Mouse (Mus musculus): ENCODE measurements around the gene Snx3.
A peak's percentile ranks its signal among the peaks of the same experiment; 100 is the strongest.

Snx3 gene

DNA sequence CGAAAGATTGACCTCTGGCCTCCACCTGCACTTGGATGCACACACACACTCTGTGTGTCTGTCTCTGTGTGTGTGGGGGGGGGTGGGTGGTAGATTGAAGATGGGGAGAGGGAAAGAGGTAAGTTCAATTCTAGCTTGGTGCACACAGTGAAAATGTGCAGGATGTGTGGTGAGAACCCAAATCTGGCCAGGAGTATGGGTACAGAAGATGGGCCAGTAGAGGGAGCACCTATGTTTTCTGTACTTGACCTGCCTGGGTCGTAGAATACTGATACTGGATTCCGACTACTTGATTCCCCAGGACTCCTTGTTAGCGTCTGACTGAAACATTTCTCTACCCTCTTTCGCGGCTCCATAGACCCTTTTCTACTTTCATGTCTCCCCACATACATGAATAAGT is 8.3 kb downstream of the Snx3 start:
- DNase-seq (ENCODE audit: low read depth), result no peak

DNA sequence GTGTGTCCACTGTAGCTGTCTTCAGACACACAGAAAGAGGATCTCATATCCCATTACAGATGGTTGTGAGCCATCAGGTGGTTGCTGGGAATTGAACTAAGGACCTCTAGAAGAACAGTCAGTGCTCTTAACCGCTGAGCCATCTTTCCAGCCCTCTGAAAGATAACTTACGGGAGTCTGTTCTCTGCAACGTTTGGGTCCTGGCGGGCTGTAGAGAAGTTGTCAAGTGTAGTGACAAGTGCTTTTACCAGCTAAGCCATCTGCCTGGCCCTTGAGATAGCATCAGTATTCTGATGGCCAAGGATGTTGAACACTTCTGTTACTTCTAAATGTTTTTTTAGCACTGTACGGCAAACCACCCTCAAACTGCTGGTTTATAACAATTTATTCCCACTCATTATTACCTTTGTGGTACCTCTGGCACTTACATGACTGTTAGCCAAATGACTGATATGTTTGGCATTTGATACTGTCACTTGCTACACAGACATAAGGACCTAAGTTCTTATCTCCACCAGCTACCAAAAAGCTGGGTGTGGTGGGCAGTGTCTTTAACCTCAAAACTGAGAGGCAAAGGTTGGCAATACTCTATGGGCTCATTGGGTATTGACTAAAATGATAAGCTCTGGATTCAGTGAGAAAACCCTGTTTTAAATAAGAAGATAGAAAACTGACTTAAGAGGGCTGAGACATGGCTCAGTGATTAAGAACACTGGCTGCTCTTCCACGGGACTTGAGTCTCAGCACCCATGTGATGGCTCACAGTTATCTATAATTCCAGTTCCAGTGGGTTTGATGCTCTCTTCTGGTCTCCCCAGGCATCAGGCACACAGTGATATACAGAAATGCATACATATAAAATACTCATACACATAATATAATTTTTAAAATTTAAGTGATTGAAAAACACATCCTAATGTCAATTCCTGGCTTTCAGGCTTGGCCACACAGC is 9.6 kb downstream of the Snx3 start:
- DNase-seq (ENCODE audit: low read depth), result no peak

DNA sequence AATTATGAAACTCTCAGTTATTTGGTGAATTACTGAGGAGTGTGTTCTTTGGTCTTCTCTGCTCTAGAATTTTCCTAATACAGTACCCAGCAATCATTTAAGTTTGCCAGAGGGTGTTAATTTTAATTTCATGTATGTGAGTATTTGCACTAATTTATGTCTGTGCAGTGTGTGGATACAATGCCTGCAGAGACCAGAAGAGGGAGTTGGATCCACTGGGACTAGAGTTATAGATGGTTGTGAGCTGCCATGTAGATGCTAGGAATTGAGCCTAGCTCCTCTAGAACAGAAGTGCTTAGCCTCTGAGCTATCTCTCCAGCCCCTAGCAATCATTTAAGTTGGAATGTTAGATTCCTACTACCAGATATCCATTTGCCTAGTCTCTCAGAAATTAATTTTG is 12.3 kb downstream of the Snx3 start:
- no peak for DNase-seq (ENCODE audit: low read depth)

DNA sequence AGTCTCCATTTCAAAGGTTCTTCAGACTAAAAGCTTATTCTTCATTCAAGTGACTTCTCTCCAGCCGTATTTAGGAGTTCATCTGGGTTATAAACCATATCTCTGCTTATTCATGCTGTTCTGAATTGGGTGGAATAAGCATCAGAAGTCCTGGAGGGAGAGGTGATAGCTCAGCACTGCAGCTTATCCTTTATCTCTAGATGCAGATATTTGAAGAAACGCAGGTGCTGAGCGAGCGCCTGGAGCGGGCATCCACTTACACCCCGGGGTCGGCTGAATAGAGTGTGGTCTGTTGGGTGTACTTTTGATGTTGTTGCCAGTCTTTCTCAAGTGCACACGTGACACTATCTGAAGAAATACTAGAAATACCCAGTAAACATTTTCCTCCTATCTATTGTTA is 16.5 kb downstream of the Snx3 start:
- DNase-seq (ENCODE audit: low read depth), result no peak

DNA sequence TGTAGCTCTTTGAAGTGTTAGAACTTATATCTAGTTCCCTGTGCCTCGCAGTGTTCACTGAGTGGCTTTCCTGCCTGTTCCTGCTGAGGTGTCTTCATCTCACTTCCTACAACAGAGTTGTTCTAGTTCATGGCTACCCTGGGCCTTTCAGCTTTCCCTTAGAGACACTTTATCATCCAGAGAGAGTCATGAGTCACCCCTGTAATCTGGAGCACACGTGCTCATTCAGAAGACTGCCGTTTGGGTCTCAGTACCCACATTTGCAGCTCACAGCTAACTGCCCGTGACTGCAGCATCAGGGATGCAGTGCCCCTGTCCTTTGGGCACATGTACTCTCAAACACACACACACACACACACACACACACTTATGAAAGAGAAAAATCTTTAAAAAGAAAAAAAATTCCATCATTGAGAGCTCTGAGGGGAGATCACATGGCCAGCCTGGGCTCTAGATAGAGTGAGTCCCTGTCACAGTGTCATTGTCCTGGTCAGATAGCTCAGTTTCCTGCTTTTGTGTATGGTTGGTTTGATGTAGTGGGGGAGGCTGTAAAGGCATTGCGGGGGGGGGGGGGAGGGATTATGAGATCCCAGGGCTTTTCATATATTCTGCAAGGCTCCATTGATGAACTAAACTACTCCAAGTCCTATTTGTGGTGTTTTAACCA is 19.6 kb downstream of the Snx3 start:
- DNase-seq (ENCODE audit: low read depth), result peak; percentile 80

DNA sequence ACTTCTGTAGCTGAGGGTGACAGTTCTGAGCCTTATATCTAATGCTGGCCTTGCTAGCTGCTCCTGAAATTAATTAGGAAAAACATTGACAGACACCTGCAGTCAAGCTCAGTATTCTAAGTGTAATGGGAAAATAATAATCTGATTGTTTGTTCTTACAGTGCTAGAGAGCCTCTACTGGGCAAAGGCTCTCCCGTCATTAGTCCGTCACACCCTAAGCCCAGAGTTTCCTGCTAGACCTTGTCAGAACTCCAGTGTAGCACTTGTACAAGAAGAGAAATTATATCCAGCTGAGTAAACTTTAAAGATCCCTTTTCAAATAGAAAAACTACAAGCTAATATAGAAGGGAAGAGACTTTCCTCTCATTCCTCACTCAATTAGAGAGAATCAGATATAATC is 21.1 kb downstream of the Snx3 start:
- DNase-seq (ENCODE audit: low read depth), result no peak

DNA sequence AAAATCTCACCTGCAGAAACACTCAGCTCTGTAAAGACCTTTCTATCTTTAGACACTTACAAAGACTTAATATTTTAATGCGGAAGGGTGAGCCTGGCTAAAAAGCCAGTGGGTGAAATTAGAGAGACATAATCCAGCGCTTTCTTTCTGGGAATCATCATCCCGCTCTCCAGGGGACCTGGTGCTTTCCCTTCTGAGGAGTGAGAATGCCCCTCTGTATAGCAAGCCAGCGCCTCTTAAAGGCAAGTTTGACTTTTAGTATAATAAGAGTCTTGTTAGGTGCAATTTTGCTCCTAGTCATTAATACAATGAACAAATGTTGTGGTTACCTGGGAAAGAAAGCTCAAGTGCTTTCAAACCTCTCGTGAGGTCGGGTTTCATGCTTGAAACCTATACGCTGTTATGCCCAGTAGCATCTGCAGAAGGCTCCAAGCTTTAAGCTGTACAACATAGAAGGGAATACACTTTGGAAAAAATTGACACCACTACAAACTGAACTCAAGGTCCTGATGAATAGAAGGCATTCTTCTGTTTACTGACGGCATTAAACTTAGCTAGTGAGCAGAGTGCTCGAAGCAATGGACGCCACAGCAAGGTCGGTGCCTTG is 21.8 kb downstream of the Snx3 start:
- no peak for DNase-seq (ENCODE audit: low read depth)

DNA sequence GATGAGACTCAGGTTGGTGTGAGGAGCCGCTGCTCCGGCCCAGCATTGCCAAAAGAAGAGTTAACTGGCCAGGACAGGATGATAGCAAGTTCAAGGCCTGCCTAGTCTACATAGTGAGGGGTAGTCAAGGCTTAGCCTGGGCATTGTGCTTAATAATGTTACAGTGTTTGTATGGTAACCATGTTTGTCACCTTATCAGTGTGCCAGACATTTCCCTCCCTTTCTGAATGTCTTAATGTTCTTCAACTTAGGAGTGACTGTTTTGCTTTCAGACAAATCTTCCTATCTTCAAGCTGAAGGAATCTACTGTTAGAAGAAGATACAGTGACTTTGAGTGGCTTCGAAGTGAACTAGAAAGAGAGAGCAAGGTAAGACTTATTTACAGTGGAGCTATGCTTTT is 23.9 kb downstream of the Snx3 start:
- DNase-seq (ENCODE audit: low read depth), result no peak

DNA sequence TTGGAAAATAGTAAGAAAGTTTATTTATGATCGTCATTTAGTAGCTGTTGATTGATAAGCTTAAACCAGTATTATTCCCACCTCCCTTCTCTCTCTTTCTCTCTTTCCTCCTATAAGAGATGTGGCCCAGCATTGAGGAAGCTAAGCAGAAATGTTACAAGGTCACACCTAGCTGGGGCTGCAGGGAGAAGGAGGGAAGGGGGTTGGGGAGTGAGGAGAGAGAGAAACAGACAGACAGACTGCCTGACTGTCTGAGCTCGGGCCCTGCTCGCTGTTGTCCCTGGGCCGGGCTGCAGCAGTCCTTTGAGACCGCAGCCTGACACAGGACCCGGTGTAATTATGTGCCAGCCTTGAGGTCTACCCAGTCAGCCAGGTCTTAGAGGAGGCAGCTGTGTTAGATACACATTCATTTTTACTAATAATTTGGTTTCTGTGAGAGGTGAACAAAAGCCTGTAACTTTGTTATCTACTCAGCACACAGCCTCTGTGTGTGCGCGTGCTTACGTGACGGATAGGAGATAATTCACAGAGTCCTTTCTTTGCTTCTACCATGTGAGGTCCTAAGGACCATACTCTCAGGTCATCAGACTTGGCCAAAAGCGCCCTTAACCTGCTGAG is 32.1 kb downstream of the Snx3 start:
- no peak for DNase-seq (ENCODE audit: low read depth)

DNA sequence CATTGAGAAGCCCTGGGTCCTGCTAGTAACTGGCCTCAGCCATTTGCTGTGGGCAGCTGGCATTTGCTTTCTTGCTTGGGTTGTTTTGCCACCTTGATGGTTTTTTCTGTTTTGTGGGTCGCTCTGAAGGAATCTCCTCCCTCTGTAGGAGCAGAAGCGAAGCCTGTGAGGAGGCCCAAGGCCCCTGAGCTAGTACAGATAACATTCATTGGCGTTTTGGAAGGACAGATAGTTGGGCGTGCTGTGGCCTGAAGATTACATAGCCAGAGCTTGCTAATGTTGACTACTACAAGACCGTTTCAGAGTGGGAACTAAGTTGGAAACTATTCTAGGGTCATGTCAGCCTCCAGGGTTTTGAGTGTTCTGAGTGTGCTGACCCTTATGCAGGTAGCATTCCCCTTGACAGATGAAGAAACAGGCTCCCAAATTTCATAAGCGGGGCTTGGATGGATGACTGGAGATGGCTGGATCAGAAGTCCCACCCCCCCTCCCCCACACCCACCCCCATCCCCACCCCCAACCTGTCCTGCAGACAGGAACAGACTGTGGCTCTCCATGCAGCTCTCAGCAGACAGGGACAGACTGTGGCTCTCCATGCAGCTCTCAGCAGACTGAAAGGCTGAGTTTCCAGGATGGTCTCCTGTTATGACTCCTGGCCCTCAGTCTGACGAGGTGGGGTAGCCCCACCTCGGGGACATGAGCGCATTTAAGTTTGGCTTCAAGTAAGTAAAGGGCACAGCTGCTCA is 35.9 kb downstream of the Snx3 start:
- no peak for DNase-seq (ENCODE audit: low read depth)

DNA sequence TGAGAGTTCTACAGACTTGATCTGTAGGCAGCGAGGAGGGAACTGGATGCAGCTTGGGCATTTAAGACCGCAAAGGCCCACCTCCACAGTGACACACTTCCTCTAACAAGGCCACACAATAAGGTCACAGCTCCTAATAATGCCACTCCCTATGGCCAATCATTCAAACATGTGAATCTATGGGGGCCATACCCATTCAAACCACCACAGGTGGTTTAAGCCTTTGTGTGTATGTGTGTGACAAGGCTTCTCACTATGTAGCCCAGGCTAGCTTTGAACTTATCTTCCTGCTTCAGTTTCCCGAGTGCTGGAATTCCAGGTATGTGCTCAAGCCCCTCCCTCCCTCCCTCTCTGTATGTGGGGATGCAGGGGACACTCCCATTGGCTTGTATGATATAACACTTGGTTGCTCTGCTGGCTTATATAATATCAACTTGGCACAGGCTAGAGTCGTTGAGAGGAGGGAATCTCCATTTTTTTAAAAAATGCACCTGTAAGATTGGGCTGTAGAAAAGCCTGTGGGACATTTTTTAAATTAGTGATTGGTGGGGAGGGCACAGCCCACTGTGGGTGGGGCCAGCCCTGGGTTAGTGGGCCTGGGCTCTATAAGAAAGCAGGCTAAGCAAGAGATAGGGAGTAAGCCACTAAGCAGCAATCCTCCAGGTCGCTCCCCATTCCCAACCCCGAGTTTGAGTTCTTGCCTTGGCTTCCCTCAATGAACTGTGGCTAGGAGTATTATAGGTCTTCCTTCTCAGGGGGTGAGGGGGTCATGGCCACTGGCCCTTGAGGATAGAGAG is 44.1 kb downstream of the Snx3 start:
- no peak for DNase-seq (ENCODE audit: low read depth)

DNA sequence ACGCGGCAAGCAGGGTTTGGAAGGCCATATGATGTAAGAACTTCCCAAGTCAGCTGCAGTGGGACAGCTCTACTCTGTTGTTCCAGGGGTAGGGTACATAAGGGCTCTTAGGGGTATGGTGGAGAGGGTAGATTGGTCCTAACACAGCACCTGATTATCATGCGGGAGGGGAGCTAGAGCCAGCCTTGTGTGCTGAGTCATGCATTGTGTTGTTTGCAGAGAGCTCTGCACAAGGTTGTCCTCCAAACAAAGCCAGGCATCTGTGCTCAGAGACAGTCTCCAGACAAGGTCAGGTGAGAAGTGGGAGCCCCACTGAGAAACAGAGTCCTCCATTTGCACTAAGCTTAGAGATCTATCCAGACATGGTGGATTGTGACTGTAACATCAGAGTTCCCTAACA is 44.7 kb downstream of the Snx3 start:
- no peak for DNase-seq (ENCODE audit: low read depth)

DNA sequence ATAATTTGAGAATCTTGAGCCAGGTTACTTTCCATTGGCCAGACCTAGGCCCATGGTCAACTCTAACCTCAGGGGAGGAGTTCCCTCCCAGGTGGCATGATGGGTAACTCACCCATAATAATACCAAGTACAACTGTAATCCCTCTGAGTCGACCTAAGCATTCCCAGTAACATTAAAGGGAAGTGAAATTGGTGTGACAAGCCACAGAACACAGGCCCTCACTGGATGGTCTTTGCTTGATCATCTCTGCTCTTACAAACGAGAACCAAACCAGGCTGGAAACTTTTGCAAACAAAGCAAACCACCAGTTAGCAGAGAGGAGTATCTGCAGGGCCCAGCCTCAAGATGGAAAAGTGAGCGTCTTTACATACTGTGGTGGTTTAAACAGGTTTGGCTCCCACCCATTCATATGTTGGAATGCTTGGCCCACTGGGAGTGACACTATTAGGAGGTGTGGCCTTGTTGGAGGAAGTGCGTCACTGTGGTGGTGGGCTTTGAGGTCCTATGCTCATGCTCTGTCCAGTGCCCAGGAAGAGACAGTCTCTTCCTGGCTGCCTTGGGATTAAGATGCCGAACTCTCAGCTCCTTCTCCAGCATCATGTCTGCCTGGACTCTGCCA is 57.9 kb downstream of the Snx3 start:
- no peak for DNase-seq (ENCODE audit: low read depth)

DNA sequence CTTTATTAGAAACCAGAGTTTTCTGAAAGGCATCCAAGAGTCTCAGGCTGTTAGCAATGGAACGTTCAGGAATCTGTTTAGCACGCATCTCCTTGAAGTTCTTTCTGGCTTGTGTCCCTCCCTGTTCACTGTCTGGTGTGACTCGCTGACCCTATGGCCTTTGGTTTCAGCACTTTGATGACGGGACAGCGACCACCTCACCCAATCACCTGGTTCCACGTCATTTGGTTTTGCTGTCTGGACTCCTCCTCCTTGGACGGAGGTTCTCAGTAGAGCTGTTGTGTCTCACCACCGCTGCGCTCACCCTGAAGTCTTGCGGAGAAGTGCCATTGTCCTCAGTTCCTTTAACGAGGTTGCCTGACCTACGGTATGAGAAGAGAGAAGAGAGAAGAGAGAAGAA is 60.4 kb downstream of the Snx3 start:
- DNase-seq (ENCODE audit: low read depth), result peak; percentile 41

DNA sequence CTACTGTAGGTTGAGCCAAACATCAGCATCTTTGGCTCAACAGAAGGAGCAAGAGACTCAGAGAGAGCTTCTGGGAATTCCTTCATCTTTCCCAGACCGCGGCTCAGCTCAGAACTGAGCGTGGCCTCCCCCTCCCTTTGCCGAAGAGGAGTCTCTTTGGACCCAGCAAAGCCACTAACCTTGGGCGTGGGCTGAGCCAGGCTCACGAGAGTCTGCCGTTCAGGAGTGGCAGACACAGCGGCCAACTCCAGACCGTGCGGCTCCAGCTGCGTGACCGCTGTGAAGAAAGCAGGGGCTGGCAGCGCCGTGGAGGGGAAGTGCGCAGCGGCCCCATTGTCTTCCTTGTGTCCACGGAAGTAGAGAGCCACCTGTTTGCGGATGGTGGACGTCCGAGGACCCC is 70.7 kb downstream of the Snx3 start:
- no peak for DNase-seq (ENCODE audit: low read depth)

DNA sequence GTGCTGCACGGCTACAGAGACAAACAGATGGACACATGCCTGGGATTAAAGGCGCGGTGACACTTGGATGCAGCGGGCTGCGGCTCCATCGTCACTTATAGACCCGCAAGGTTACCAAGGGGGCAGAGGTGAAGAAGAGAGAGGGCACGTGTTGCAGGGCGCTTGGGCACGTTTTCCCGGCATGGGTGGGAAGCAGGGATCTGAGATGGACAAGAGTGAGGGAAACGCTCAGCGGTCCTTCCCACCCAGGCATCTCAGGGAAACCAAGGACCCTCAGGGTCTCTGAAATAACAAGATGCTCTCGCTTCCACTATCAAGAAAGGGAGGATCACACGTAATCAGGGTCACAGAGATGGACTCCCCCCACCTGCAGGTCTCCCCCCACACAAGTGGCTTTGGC is 71.1 kb downstream of the Snx3 start:
- no peak for DNase-seq (ENCODE audit: low read depth)

DNA sequence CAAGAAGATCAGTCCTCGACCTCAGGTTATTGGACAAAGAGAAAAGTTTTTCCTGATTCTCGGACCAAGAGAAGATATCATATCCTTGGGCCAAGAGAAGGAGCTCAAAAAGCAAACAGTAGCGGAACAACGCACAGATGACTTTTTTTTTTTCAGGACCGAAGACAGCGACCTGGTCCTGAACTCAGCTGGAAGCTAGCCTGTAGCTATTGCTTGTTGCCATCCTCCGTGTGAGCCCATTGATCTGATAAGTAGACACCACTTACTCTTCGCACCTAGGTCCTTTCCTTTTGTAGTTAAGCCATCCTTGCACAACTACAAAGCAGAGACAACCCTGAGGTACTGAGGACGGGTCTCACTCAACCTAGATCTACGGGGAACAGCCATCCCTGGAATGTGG is 72.8 kb downstream of the Snx3 start:
- DNase-seq (ENCODE audit: low read depth), result no peak

DNA sequence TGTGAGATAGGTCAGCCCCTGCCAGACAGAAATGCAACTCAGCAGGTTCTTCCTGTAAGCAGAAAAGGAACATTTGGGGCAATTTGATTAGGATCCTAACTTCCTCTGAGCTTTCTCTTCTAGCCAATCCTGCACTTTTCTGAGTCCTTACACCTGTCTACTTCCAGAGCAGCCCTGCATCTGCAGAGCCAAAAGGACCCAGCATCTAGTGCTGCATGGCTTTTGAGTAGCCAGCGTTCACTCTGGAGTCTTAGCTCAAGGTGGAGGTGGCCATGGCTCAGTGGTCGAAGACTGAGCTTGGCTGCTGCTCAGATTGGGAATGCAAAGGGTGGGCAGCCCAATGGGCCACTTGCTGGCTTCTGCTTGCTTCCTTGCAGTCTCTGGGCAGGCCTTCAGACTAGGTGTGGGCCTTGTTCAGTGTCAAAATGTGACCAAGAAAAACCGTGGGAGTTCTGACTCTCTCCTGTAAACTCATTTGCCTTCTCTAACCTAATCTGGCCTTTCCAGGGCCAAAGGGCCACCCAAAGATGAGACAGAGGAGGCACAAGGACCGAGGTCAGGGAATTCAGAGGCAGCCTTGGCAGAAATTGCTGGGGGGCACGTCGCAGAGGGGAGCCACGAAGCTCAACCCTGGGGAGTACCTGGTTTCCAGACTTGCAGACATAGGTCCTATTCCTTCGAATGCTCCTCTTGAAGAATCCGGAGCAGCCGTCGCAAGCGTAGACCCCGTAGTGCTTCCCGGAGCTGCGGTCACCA is 75.9 kb downstream of the Snx3 start:
- no peak for DNase-seq (ENCODE audit: low read depth)

DNA sequence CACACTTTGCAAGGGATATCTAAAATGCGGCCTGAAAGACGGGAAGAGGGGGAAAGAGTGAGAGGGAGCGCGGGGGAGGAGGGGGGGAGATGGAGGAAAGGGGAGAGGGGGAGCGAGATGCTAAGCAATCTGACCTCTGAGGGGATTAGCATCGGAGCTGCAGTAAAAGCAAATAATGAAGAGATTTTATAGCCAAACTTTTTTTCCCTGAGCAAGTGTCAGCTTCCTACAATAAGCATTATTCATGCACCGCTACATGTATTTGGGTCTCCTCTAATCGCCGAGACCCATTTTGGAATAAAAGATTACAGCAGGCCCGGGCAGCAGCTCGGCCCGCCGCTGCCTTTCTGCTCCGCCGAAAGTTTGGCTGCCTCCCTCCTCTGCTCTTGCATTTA is 76.4 kb downstream of the Snx3 start:
- DNase-seq (ENCODE audit: low read depth), result no peak

Measured in 416B (cell line).